Mouse (Mus musculus): ENCODE measurements at regions not wholly inside any gene's neighbourhood (a gene's known extent, or its start where the extent isn't known, plus 50 kb on each side); places are given as distances from the start of the nearest gene placed in this dataset.

GRCm38 (mm10) chr5:12877595-12878296 is 247.5 kb upstream of the Sema3a start:
- H3K9ac ChIP-seq (ENCODE audit: control insufficient read depth, low read depth, low read length, poor library complexity, severe bottlenecking): no peak overlapping the region
- peak; percentile 92 for DNase-seq (ENCODE audit: low read depth, low spot score)
- H3K27ac ChIP-seq (ENCODE audit: control insufficient read depth, low read depth, low read length): peak overlapping the region; percentile 55
- no peak overlapping the region for H3K4me3 ChIP-seq (ENCODE audit: control insufficient read depth in 1 of 2, insufficient read depth in 1 of 2, low read depth in 2 of 2, low read length in 2 of 2)
- H3K4me1 ChIP-seq (ENCODE audit: control insufficient read depth in 1 of 2, insufficient read depth in 2 of 2, low read length in 2 of 2): no peaks in the 10 kb centered on the region
- TF ChIP-seq ZNF384 (IDR thresholded peaks at IDR 0.05; ENCODE audit: low read depth, low read length) (no peak), ZKSCAN1 (IDR thresholded peaks at IDR 0.05; ENCODE audit: low read depth, low read length) (no peak), E2F4 (IDR thresholded peaks at IDR 0.05; ENCODE audit: borderline replicate concordance, low read depth, low read length) (0 out of 2 replicates have a peak, but pooled peaks have one; percentile 45), ETS1 (IDR thresholded peaks at IDR 0.05; ENCODE audit: low read depth, low read length) (peak; percentile 48), ZC3H11A (IDR thresholded peaks at IDR 0.05; ENCODE audit: low read depth, low read length) (no peak), UBTF (IDR thresholded peaks at IDR 0.05; ENCODE audit: borderline replicate concordance, insufficient read depth, low read depth, low read length) (no peak), MAX (IDR thresholded peaks at IDR 0.05; ENCODE audit: low read length) (no peak), GATA1 (IDR thresholded peaks at IDR 0.05; ENCODE audit: low read depth, low read length) (peak; percentile 61), GABPA (IDR thresholded peaks at IDR 0.05; ENCODE audit: low read depth, low read length) (no peak), USF2 (IDR thresholded peaks at IDR 0.05; ENCODE audit: borderline replicate concordance in 1 of 2, insufficient read depth in 1 of 2, low read depth in 1 of 2, low read length in 2 of 2) (no peak), MXI1 (IDR thresholded peaks at IDR 0.05; ENCODE audit: low read depth, low read length) (no peak), MAFK (IDR thresholded peaks at IDR 0.05; ENCODE audit: borderline replicate concordance, low read depth, low read length) (no peak), POLR2AphosphoS5 (IDR thresholded peaks at IDR 0.05; ENCODE audit: borderline replicate concordance, low read depth, low read length) (no peak), TAL1 (IDR thresholded peaks at IDR 0.05; ENCODE audit: low read length) (peak; percentile 73), POLR2AphosphoS2 (IDR thresholded peaks at IDR 0.05; ENCODE audit: low read length) (no peak), BHLHE40 (IDR thresholded peaks at IDR 0.05; ENCODE audit: borderline replicate concordance, low read depth, low read length) (no peak), MYC (IDR thresholded peaks at IDR 0.05; ENCODE audit: low read depth, low read length) (no peak), SMC3 (IDR thresholded peaks at IDR 0.05; ENCODE audit: low read depth, low read length) (no peak), KAT2A (conservative IDR thresholded peaks at IDR 0.05; ENCODE audit: low read depth, low read length) (no peak), ELF1 (IDR thresholded peaks at IDR 0.05; ENCODE audit: low read depth, low read length) (no peak), POLR2A (IDR thresholded peaks at IDR 0.05; ENCODE audit: control insufficient read depth in 1 of 2, insufficient read depth in 1 of 2, low read depth in 1 of 2, low read length in 2 of 2, poor library complexity in 1 of 2) (no peak), TCF12 (IDR thresholded peaks at IDR 0.05; ENCODE audit: low read depth, low read length) (peak; percentile 72), EP300 (IDR thresholded peaks at IDR 0.05; ENCODE audit: low read depth in 1 of 2, low read length in 2 of 2) (peak; percentile 73 to 82), MAZ (IDR thresholded peaks at IDR 0.05; ENCODE audit: low read depth, low read length) (no peak), NELFE (IDR thresholded peaks at IDR 0.05; ENCODE audit: low read depth, low read length) (no peak), MYB (IDR thresholded peaks at IDR 0.05; ENCODE audit: low read depth, low read length) (no peak)
- H3K36me3 ChIP-seq (ENCODE audit: control insufficient read depth in 1 of 2, insufficient read depth in 2 of 2, low read length in 2 of 2): peaks cover 0 to 2% of the 10 kb centered on the region in 2 experiments; a peak in 1 of 4 replicates
- H3K79me2 ChIP-seq (ENCODE audit: control insufficient read depth, insufficient read depth, low read length, poor library complexity): no peaks in the 10 kb centered on the region
- H3K9me3 ChIP-seq (replicated peaks; ENCODE audit: insufficient read depth, low read length): peaks cover 4% of the 10 kb centered on the region
- H3K27me3 ChIP-seq (ENCODE audit: control insufficient read depth in 1 of 2, insufficient read depth in 2 of 2, low read length in 2 of 2): no peaks in the 10 kb centered on the region

All from MEL (cell line).